Mouse (Mus musculus): ENCODE measurements around the gene Ndrg3.
"Not testable (repeated sequence)": the region's sequence is repeated elsewhere in the genome, so short reads cannot be mapped to it uniquely, and the experiment has no call there.

- TF ChIP-seq POLR2A (IDR thresholded peaks at IDR 0.05; ENCODE audit: borderline replicate concordance, extremely low read depth, low read depth, low read length); CTCF (IDR thresholded peaks at IDR 0.05; ENCODE audit: insufficient read depth, low read length): not testable (repeated sequence)
These were observed 85.9 kb downstream of the Ndrg3 start for GRCm38 (mm10) chr2:156905931-156906330.

All from lung, adult 2 months (tissue).